Mouse (Mus musculus): ENCODE results near the gene Nipbl.

DNA sequence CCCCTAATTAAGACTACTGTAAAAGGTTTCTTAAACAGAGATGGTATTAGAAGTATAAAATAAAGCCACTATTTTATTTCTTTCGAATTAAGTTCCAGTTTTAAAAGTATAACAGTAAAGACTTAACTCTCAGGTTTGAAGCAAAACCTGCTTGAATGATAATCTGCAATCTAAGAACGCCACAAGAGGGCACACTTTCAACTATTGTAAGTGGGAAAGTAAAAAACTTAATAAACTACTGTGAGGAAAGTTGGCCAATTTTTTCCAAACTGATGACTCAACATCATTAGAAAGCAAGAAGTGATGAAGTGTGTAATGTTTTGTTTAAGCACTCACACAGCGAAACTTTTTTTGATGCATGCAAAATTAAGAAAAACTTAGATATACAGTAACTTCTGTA lies 62.0 kb downstream of the Nipbl start:
- TF ChIP-seq CTCF (IDR thresholded peaks at IDR 0.05; ENCODE audit: borderline replicate concordance, insufficient read depth, low read length) (no peak), POLR2A (IDR thresholded peaks at IDR 0.05; ENCODE audit: low read depth, low read length) (no peak)

All from embryonic fibroblast, embryonic 13.5 days (primary cell).